Mouse (Mus musculus): ENCODE data around the gene Fer. TPM values are rescaled to one million over a fixed set of nuclear protein-coding genes. Genes with fewer than 3 reads are reported as not detected.

Fer gene
- polyA plus RNA-seq, 1 experiment from 2014 or later, result 30.8 TPM

DNA sequence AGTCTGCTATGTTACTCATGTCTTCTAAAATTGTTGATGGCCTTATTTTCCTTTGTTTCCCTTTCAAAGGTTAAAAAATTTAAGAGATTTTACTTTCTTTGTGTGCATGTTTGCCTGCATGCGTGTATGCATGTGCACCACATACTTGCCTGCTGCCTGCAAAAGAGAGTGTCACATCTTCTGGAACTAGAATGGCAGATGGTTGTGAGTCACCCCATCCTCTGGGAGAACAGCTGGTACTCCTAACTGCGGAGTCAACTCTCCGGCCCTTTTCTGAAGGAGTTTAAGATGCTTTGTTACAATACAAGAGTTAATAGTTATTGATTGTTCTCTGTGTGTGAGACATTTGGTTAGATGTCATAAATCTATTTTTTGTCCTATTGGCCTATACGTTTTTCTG lies 16.0 kb downstream of the Fer start:
- Histone ChIP-seq H3K36me3 (no peaks in the 10 kb centered on the region), H3K9ac (no peak overlapping the region), H3K9me3 (no peaks in the 10 kb centered on the region), H3K4me2 (replicated peaks) (no peak overlapping the region), H3K4me3 (no peak overlapping the region), H3K27me3 (no peaks in the 10 kb centered on the region), H3K4me1 (no peaks in the 10 kb centered on the region), H3K27ac (no peak overlapping the region)
- no peak for ATAC-seq (ENCODE audit: low FRiP score, low read depth)
- WGBS, result 79% methylated on average over 4 of the region's 4 CpGs

DNA sequence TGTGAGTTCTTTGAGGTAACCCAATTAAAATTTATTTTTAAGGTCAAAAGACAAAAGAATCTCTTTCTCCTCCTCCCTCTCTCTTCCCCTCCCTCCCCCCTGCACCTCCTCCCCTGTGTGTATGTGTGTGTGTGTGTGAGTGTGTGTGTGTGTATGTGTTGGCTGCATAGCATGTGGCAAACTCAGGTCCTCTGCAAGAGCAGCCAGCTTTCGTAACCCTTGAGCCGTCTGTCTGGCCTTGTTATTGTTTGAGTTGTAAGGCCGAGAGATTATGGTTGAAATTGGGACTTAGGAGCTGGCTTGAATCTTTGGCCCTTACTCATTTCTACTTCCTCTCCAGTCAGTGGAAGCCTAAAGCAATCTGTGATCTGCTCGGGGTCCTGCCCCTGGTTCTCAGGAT lies 17.1 kb downstream of the Fer start:
- WGBS, result 86% methylated on average over 4 of the region's 4 CpGs

DNA sequence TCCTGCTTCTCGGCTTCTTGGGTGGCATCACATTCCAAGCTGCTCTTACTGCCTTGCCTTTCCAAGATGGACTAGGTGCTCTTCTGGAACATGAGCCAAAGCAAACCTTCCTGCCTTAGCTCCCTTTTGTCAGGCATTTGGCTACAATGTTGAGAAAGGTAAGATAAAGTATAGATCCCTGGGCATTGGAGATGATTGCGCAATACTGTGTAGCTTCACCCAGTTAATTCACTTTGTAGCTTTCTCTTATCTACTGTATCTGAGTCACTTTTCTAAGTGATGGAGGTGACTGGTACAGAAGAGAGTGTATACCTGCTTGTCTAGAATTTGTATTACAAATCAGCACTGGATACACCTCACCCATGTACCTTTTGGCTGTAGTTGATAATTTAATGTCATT lies 24.1 kb downstream of the Fer start:
- Histone ChIP-seq H3K4me2 (replicated peaks) (no peak overlapping the region), H3K9ac (no peak overlapping the region), H3K27ac (no peak overlapping the region), H3K27me3 (no peaks in the 10 kb centered on the region), H3K9me3 (no peaks in the 10 kb centered on the region), H3K36me3 (no peaks in the 10 kb centered on the region), H3K4me1 (no peaks in the 10 kb centered on the region), H3K4me3 (no peak overlapping the region)
- 95% methylated on average over 2 of the region's 2 CpGs for WGBS
- ATAC-seq (ENCODE audit: low FRiP score, low read depth), result no peak

More for the DNA sequence above, 17.1 kb downstream of the Fer start:
- H3K9me3 ChIP-seq, result no peaks in the 10 kb centered on the region
- H3K36me3 ChIP-seq, result no peaks in the 10 kb centered on the region
- ATAC-seq (ENCODE audit: low FRiP score, low read depth), result no peak
- no peaks in the 10 kb centered on the region for H3K27me3 ChIP-seq
- no peak overlapping the region for H3K9ac ChIP-seq
- no peak overlapping the region for H3K4me2 ChIP-seq (replicated peaks)
- no peak overlapping the region for H3K4me3 ChIP-seq
- no peak overlapping the region for H3K27ac ChIP-seq
- H3K4me1 ChIP-seq, result no peaks in the 10 kb centered on the region

DNA sequence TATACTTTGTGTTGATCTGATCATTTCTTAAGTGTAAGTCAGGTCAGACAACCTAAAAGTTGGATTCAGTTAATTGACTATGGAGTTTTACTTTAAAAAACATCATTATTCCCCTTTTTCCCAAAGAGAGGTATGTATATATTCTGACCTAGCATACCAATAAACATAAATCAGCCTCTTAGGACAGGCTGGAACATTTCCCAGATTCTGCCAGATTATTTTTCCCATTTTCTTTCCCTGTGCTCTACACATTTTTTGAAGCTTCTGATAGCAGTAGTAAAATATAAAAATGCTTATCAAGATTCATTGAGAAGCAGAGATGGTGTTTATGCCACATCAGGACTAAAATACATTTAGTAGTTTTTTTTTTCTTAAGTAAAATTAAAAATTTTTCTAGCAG lies 27.7 kb downstream of the Fer start:
- ATAC-seq (ENCODE audit: low FRiP score, low read depth), result no peak
- Histone ChIP-seq H3K9ac (no peak overlapping the region), H3K27me3 (no peaks in the 10 kb centered on the region), H3K4me2 (replicated peaks) (no peak overlapping the region), H3K36me3 (no peaks in the 10 kb centered on the region), H3K9me3 (no peaks in the 10 kb centered on the region), H3K4me3 (no peak overlapping the region), H3K4me1 (no peaks in the 10 kb centered on the region), H3K27ac (no peak overlapping the region)

DNA sequence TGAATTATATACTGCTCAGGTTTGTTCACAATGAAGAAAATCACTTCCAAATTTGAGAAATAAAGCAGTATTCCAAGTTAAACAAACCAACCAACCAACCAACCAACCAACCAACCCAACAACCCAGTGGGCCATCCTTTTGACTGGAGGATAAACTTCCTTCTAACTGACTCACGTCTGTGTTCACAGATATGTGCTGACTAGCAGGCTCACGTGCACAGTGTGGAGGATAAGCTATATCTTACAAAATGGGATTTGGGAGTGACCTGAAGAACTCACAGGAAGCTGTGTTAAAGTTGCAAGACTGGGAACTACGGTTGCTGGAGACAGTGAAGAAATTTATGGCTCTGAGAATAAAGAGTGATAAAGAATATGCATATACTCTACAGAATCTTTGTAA lies 33.0 kb downstream of the Fer start:
- H3K4me1 ChIP-seq, result 0 out of 2 replicates have a peak, but pooled peaks cover 2% of the 10 kb centered on the region
- no peak overlapping the region for H3K4me2 ChIP-seq (replicated peaks)
- H3K27me3 ChIP-seq, result no peaks in the 10 kb centered on the region
- H3K9ac ChIP-seq, result no peak overlapping the region
- 82% methylated on average over 3 of the region's 3 CpGs for WGBS
- H3K27ac ChIP-seq, result no peak overlapping the region
- no peak for ATAC-seq (ENCODE audit: low FRiP score, low read depth)
- H3K36me3 ChIP-seq, result peaks cover 10% of the 10 kb centered on the region
- H3K9me3 ChIP-seq, result no peaks in the 10 kb centered on the region
- H3K4me3 ChIP-seq, result no peak overlapping the region

DNA sequence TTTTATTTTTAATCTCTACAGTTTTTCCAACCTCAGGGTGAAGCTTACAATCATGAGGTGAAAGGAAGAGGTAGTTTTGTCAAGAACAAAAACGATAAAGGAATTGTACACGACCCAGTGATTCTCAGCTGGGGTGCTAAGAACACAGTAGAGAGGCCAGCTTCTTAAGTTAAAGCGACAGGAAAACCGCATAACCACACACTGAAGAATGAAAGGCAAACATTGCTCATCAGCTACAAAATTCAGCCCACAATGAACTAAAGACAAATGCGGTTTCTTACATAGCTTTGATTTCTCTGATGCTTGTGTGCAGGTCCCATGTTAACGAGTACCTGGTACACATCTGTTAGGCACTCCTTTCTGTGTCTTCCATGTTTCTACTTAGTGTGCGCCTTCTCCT lies 34.2 kb downstream of the Fer start:
- Histone ChIP-seq H3K36me3 (peaks cover 10% of the 10 kb centered on the region), H3K9me3 (no peaks in the 10 kb centered on the region), H3K4me3 (no peak overlapping the region), H3K9ac (no peak overlapping the region), H3K27ac (no peak overlapping the region), H3K4me2 (replicated peaks) (no peak overlapping the region), H3K27me3 (no peaks in the 10 kb centered on the region), H3K4me1 (0 out of 2 replicates have a peak, but pooled peaks cover 3% of the 10 kb centered on the region)
- WGBS, result 90% methylated on average over 7 of the region's 7 CpGs
- no peak for ATAC-seq (ENCODE audit: low FRiP score, low read depth)

DNA sequence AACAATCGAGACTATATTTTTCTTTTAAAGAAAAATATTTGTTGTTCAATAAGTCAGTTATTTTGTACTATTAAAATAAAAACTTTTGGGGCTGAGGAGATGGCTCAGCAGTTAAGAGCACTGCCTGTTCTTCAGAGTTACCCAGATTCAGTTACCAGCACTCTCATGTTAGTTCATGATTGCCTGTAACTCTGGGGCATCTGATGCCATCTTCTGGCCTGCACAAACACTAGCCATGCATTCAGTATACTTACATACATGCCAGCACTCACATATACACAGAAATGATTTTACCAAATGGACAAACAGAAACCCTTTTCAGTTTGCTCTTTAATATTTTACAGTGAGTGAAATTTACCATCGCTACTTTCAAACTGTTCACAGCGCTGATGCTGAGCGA lies 46.4 kb downstream of the Fer start:
- no peak for ATAC-seq (ENCODE audit: low FRiP score, low read depth)
- no peak overlapping the region for H3K27ac ChIP-seq
- H3K9me3 ChIP-seq, result no peaks in the 10 kb centered on the region
- H3K4me2 ChIP-seq (replicated peaks), result no peak overlapping the region
- peaks cover 7% of the 10 kb centered on the region for H3K36me3 ChIP-seq
- H3K27me3 ChIP-seq, result no peaks in the 10 kb centered on the region
- no peak overlapping the region for H3K9ac ChIP-seq
- no peak overlapping the region for H3K4me3 ChIP-seq
- 91% methylated on average over 4 of the region's 4 CpGs for WGBS
- no peaks in the 10 kb centered on the region for H3K4me1 ChIP-seq

DNA sequence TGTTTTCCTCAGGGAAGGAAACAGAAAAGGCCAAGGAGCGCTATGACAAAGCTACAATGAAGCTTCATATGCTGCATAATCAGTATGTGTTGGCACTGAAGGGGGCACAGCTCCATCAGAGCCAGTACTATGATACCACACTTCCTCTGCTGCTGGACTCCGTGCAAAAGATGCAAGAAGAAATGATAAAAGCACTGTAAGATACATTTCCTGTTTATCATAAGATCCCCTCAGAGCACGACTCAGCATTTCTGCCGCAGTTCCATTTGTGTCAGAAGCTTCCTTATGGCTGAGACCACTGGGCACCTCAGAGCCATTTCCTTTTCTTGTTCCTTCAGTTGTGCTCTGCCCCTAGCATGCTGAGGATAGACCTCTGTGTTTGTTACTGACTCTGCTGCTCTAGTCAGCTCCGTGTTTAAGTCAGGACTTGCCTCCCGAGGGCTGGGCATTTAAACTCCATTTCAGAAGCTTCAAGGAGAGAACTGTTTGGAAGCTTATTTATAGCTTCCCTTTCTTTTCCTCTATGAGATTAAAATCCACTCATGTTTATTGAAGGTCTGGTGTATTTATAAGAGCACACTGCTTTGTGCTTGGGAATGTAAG lies 58.8 kb downstream of the Fer start:
- H3K36me3 ChIP-seq, result no peaks in the 10 kb centered on the region
- no peak for ATAC-seq (ENCODE audit: low FRiP score, low read depth)
- 78% methylated on average over 6 of the region's 6 CpGs for WGBS

DNA sequence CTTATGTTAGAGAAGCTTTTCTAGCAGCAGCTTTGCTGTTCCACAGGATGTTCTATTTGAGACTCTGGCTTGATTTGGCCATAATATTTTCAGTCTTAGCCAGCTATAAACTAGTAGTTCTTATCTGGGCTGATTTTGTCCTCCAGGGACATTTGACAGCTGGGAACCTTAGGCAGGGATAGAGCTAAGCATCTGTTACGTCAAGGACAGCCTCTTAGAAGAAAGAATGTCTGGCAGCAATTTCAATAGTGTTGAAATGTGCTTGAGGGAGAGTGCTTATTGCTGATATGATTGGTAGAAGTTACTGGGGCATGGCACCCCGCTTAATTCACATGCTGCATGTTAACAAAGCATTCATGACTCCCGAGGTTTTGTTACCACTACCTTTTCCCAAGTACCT lies 62.7 kb downstream of the Fer start:
- 82% methylated on average over 3 of the region's 3 CpGs for WGBS
- H3K36me3 ChIP-seq, result no peaks in the 10 kb centered on the region
- H3K4me2 ChIP-seq (replicated peaks), result no peak overlapping the region
- no peak overlapping the region for H3K9ac ChIP-seq
- H3K9me3 ChIP-seq, result no peaks in the 10 kb centered on the region
- no peak overlapping the region for H3K27ac ChIP-seq
- ATAC-seq (ENCODE audit: low FRiP score, low read depth), result no peak
- no peak overlapping the region for H3K4me3 ChIP-seq
- no peaks in the 10 kb centered on the region for H3K27me3 ChIP-seq
- no peaks in the 10 kb centered on the region for H3K4me1 ChIP-seq

More for the DNA sequence above, 58.8 kb downstream of the Fer start:
- Histone ChIP-seq H3K9ac (no peak overlapping the region), H3K27me3 (no peaks in the 10 kb centered on the region), H3K9me3 (no peaks in the 10 kb centered on the region), H3K4me1 (no peaks in the 10 kb centered on the region), H3K4me3 (no peak overlapping the region), H3K27ac (no peak overlapping the region), H3K4me2 (replicated peaks) (no peak overlapping the region)

DNA sequence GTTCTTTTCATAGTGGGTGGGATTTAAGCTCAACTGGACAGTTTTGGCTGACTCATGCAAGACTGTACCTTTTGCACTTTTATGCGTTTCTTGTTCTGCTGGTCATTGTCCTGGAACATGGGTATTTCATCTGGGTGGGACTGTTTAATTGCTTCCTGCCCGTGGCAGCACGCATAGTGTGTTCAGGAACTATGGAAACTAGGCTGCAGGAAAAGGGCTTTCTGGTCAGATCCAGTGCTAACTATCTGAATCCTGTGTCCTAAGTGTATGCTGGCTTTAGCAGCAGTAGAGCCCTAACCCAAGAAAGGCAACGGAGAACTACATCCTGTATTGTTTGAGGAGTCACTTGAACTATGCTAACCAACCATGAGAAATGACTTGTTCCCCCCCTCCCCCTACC lies 67.8 kb downstream of the Fer start:
- Histone ChIP-seq H3K36me3 (peaks cover 13% of the 10 kb centered on the region), H3K27me3 (no peaks in the 10 kb centered on the region), H3K9ac (no peak overlapping the region), H3K4me3 (no peak overlapping the region), H3K9me3 (no peaks in the 10 kb centered on the region), H3K4me2 (replicated peaks) (no peak overlapping the region), H3K4me1 (no peaks in the 10 kb centered on the region), H3K27ac (no peak overlapping the region)
- 60% methylated on average over 4 of the region's 4 CpGs for WGBS
- no peak for ATAC-seq (ENCODE audit: low FRiP score, low read depth)

DNA sequence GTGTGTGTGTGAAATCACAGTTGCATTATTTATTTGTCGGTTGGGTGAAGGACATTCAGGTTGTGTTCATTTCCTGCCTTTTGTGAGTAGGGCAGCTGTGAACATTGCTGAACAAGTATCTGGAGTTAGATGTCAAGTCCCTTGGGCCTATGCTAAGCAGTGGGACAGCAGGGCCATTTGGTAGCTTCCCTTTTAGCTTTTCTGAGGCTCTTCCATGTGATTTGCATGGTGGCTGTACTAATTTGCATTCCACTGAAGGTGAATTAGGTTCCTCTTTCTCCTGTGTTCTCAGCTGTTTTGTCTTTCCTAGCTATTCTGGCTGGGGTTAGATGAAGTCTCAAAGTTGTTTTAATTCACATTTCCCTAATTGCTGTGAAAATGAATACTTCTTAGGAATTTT lies 68.7 kb downstream of the Fer start:
- Histone ChIP-seq H3K27ac (no peak overlapping the region), H3K4me2 (replicated peaks) (no peak overlapping the region), H3K36me3 (peaks cover 16% of the 10 kb centered on the region), H3K4me1 (no peaks in the 10 kb centered on the region), H3K9ac (no peak overlapping the region), H3K9me3 (no peaks in the 10 kb centered on the region), H3K27me3 (no peaks in the 10 kb centered on the region), H3K4me3 (no peak overlapping the region)
- 85% methylated on average over 1 of the region's 1 CpGs for WGBS
- no peak for ATAC-seq (ENCODE audit: low FRiP score, low read depth)

DNA sequence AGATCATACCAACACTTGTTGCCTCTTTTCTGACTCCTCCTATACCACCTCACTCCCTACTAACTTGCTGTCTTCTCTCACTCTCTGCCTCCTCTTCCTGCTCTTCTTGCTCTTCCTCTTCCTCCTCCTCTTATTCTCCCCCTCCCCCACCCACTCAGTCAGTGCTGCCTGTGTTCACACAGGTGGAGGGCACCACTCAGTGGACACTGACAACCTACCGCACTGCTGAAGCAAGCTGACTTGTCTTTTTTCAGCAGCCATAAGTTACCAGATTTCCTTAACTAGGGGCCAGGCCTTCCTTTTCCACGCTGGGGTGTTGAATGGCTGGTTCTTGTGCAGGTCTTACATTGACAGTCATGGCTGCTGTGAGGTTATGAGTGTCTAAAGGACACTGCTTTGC lies 72.5 kb downstream of the Fer start:
- Histone ChIP-seq H3K36me3 (peaks cover 16% of the 10 kb centered on the region), H3K27me3 (no peaks in the 10 kb centered on the region), H3K9me3 (no peaks in the 10 kb centered on the region), H3K4me3 (no peak overlapping the region), H3K4me1 (peaks cover 5% of the 10 kb centered on the region; the same call in 1 of the 2 replicates), H3K4me2 (replicated peaks) (no peak overlapping the region), H3K9ac (no peak overlapping the region), H3K27ac (no peak overlapping the region)
- no peak for ATAC-seq (ENCODE audit: low FRiP score, low read depth)
- WGBS, result 90% methylated on average over 2 of the region's 2 CpGs

DNA sequence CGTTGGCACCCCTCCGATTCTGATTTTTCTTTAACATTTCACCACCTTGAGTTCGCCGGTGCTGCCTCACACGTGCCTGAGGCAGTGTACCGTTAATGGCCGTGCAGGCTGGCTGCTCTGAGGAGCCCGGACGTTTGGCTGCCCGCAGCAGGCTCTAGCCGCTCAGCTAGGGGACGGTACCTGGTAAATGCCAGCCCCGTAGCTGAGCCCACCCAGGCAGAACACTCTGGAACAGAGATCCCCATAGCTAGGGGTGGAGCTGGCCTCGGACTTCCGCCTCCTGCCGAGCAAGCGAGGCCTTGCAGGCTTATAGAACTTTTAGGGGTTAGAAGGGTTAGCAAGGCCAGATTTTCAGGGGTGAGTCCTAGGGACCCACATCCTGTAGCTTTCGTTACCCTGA lies 75.0 kb downstream of the Fer start:
- Histone ChIP-seq H3K4me2 (replicated peaks) (peak overlapping the region; percentile 46), H3K36me3 (peaks cover 16% of the 10 kb centered on the region), H3K27ac (no peak overlapping the region), H3K9ac (no peak overlapping the region), H3K4me3 (no peak overlapping the region), H3K27me3 (no peaks in the 10 kb centered on the region), H3K4me1 (peaks cover 5% of the 10 kb centered on the region; the same call in 1 of the 2 replicates), H3K9me3 (no peaks in the 10 kb centered on the region)
- WGBS, result 34% methylated on average over 18 of the region's 18 CpGs
- ATAC-seq (ENCODE audit: low FRiP score, low read depth), result no peak

Measured in limb, embryonic 13.5 days (tissue).